Mouse (Mus musculus): ENCODE results near the gene Tsg101. TPM values are rescaled to one million over a fixed set of nuclear protein-coding genes. Genes with fewer than 3 reads are reported as not detected.

Gene Tsg101
- polyA plus RNA-seq, 1 experiment from 2014 or later, result 185 TPM

DNA sequence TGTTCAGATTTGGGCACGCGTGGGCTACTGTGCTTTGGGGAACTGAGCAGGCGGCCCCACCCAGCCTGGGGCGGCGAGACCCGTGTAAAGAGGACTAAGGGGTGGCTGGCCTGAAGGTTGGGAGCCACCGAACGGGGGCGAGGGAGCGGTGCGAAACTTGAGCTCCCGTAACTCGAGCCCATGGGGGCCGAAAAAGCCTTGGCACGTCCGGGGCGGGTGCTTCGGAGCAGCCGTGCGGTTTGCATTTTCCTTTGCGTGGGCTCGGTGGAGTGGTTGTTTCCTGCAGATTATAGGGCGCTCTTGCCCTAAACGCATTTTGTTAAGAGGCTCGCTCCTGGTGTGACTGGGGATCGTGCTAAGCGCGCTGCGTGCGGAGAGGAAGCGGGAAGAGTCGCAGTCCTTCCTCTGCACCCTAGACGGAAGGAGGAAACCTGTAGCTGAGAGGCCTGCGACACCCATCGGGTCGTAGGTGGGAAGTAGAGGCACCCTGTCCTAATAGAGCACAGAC, 73.7 kb downstream of the Tsg101 start:
- Histone ChIP-seq H3K27me3 (replicated peaks) (peaks cover 5% of the 10 kb centered on the region; the same call in 1 of the 2 replicates), H3K36me3 (peaks cover 34% of the 10 kb centered on the region), H3K9ac (peak overlapping the region; percentile 100), H3K27ac (ENCODE audit: poor library complexity, severe bottlenecking) (peak overlapping the region; percentile 99), H3K4me3 (peak overlapping the region; percentile 94), H3K4me2 (peak overlapping the region; percentile 85), H3K4me1 (replicated peaks) (peaks cover 33% of the 10 kb centered on the region), H3K9me3 (replicated peaks) (no peaks in the 10 kb centered on the region)
- ATAC-seq (ENCODE audit: insufficient number of reproducible peaks, low FRiP score), result peak; percentile 5; the same call in 1 of the 2 replicates
- WGBS, result under 1% methylated on average over 36 of the region's 36 CpGs

DNA sequence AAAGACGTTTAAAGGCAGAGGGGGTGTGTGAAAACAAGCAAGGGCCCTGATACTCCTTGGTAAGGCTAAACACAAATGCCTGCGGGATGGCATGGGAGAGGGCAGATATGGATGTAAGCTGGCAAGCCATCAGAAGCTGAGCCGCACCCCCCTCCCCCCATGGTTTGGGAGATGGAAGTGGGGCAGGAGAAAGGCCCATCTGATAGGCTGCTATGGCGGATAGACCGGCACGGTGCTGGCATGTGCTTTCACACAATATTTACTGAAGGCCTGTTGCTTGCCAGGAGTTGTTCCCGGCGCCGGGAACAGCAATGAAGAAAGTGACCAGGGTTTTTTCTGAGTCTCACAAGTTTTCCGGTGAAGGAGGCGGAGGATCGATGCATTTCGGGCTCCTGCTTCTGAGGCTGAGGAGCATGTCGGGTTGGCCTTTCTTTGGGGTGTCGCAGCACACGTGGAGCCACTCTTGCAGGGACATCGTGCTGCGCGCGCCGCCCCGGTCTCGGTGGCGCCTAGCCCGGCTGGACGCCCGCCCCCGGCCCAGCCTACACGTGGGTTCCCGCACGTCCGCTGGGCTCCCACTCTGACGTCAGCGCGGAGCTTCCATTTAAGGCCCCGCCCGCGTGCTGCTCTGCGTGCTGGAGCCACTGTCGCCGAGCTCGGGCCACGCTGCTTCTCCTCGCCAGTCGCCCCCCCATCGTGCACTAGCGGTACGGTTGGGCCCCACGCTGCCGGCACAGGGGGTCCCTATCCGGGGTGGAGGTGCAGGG, 74.4 kb downstream of the Tsg101 start:
- peak overlapping the region; percentile 99 for H3K27ac ChIP-seq (ENCODE audit: poor library complexity, severe bottlenecking)
- H3K36me3 ChIP-seq, result peaks cover 29% of the 10 kb centered on the region
- peaks cover 5% of the 10 kb centered on the region; the same call in 1 of the 2 replicates for H3K27me3 ChIP-seq (replicated peaks)
- peak overlapping the region; percentile 100 for H3K9ac ChIP-seq
- under 1% methylated on average over 51 of the region's 51 CpGs for WGBS
- peak overlapping the region; percentile 94 for H3K4me3 ChIP-seq
- H3K4me1 ChIP-seq (replicated peaks), result peaks cover 36% of the 10 kb centered on the region
- peak overlapping the region; percentile 85 for H3K4me2 ChIP-seq
- peak; percentile 91 for ATAC-seq (ENCODE audit: insufficient number of reproducible peaks, low FRiP score)
- H3K9me3 ChIP-seq (replicated peaks), result no peaks in the 10 kb centered on the region

DNA sequence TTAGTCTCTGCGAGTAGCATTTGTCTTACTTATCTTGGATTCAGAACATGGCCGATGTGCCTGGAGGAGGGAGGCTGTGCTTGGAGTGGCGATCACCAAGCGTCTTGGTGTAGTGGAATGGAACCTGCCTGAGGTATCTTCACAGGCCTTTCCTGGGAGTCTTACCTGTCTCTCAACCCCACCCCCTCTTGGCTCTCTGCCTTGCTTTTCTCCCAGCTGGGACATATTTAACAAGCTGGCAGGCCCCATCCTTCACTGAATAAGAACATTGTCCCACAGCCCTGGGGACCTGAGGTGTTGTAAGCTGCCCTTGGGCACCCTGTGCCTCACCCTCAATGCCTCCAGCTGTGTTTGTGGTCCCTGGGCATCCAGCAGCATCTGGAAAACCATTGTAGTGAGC, 76.2 kb downstream of the Tsg101 start:
- no peak overlapping the region for H3K27ac ChIP-seq (ENCODE audit: poor library complexity, severe bottlenecking)
- H3K4me1 ChIP-seq (replicated peaks), result peaks cover 48% of the 10 kb centered on the region
- no peak overlapping the region for H3K4me3 ChIP-seq
- peaks cover 5% of the 10 kb centered on the region; the same call in 1 of the 2 replicates for H3K27me3 ChIP-seq (replicated peaks)
- no peak overlapping the region for H3K4me2 ChIP-seq
- no peaks in the 10 kb centered on the region for H3K9me3 ChIP-seq (replicated peaks)
- H3K9ac ChIP-seq, result no peak overlapping the region
- whole genome bisulfite sequencing, result 75% methylated on average over 4 of the region's 4 CpGs
- peaks cover 11% of the 10 kb centered on the region for H3K36me3 ChIP-seq
- ATAC-seq (ENCODE audit: insufficient number of reproducible peaks, low FRiP score), result no peak

DNA sequence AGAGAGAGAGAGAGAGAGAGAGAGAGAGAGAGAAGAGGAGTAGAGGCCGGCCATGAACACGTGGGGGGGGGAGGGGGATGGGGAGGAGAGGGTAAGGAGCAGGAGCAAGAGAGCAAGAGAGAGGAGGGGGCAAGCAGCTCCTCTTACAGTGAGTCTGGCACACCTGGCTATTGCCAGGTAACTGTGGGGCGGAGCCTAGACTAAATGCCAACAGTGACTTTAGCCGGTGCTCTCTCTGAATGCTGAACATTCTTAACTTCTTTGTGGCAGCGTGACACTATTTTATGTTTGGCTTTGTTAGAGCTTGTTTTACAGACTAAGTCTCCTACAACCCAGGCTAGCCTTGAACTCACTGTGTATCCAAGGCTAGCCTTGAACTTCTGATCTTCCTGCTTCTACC, 77.5 kb downstream of the Tsg101 start:
- Histone ChIP-seq H3K27ac (ENCODE audit: poor library complexity, severe bottlenecking) (no peak overlapping the region), H3K4me3 (no peak overlapping the region), H3K4me1 (replicated peaks) (peaks cover 52% of the 10 kb centered on the region), H3K4me2 (no peak overlapping the region), H3K9me3 (replicated peaks) (no peaks in the 10 kb centered on the region), H3K36me3 (no peaks in the 10 kb centered on the region), H3K27me3 (replicated peaks) (peaks cover 5% of the 10 kb centered on the region; the same call in 1 of the 2 replicates), H3K9ac (no peak overlapping the region)
- 38% methylated on average over 5 of the region's 5 CpGs for WGBS
- no peak for ATAC-seq (ENCODE audit: insufficient number of reproducible peaks, low FRiP score)

DNA sequence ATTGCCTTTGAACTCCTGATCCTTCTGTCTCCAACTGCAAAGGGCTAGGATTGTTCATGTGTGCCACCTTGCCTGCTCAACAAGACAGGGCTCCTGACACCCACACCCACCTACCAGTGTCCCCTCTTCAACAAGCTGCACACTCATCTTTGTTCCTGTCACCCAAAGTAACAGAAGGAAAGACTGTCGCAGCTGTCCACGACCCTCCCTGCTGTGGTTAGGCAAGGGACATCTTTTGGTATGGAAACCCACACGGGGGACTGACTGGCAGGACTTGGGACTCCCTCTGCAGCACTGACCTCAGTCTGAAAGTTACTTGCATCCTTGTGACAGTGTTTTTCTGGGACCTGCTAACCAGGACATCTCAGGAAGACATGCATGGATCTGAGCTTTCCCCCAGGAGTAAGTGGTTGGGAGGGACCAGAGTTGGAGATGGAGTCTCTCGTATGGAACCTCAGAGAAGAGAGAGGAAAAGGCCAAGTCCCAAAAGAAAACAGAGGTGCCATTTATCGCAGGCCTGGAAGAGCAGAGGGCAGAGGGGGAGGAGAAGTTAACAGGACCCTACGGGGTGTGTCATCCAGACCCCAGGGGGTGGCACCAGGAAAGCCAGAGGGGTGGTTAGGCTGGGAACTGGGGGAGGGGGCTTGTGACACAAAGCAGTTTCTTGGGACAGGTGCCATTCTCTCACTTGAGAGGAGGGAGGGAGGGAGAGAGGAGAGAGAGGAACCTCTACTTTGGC, 78.8 kb downstream of the Tsg101 start, which contains the start of gene Ldha:
Gene Ldha, plus strand, starts transcription at position 689 of the 739 bp plus-strand sequence.
- Histone ChIP-seq H3K36me3 (no peaks in the 10 kb centered on the region), H3K27me3 (replicated peaks) (peaks cover 5% of the 10 kb centered on the region; the same call in 1 of the 2 replicates), H3K9me3 (replicated peaks) (no peaks in the 10 kb centered on the region), H3K27ac (ENCODE audit: poor library complexity, severe bottlenecking) (no peak within 1 kb of the TSS), H3K4me2 (no peak within 1 kb of the TSS), H3K9ac (0 out of 2 replicates have a peak within 1 kb of the TSS, but pooled peaks have one; percentile 9), H3K4me3 (no peak within 1 kb of the TSS), H3K4me1 (replicated peaks) (peaks cover 46% of the 10 kb centered on the region)
- no peak for ATAC-seq (ENCODE audit: insufficient number of reproducible peaks, low FRiP score)
- WGBS, result 33% methylated on average over 6 of the region's 6 CpGs

DNA sequence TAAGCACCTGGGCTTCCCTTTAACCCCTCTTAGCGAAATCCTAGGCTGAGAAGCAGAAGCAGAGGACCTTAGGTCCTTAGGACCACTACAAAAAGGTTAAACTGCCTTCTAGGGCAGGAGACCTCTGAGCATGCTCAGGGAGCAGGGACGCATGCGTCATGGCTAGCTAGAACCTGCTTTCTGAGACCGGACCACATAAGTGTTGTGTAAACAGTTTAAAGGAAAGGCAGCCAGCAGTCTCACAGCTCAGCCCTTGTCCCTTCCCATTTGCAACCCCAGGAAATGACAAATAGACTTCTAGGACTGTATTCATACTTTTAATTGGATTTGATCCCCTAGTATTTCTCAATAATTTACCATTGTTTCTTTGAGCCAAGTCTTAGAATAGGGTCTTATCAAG, 79.4 kb downstream of the Tsg101 start:
- Histone ChIP-seq H3K4me2 (no peak overlapping the region), H3K27me3 (replicated peaks) (peaks cover 5% of the 10 kb centered on the region; the same call in 1 of the 2 replicates), H3K4me1 (replicated peaks) (peaks cover 46% of the 10 kb centered on the region), H3K9me3 (replicated peaks) (no peaks in the 10 kb centered on the region), H3K36me3 (no peaks in the 10 kb centered on the region), H3K27ac (ENCODE audit: poor library complexity, severe bottlenecking) (no peak overlapping the region), H3K4me3 (no peak overlapping the region), H3K9ac (no peak overlapping the region)
- ATAC-seq (ENCODE audit: insufficient number of reproducible peaks, low FRiP score), result no peak
- 51% methylated on average over 4 of the region's 4 CpGs for WGBS

DNA sequence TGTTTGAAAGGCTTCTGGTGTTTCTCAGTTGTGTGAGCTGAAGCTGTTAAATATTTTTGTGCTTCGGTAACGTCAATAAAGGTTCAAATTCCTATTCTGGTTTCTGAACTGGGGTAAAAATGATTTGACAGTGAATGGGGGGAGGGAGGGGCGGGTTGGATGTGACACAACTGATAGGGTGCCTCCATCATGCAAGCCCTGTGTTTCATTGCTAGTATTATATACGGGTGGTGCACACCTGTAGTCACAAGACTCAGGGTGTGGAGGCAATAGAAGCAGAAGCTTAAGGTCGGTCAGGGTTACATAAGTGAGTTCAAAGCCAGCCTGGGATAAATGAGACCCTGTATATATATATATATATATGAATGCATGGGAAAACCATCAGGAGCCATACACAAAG, 79.9 kb downstream of the Tsg101 start:
- H3K27ac ChIP-seq (ENCODE audit: poor library complexity, severe bottlenecking), result no peak overlapping the region
- ATAC-seq (ENCODE audit: insufficient number of reproducible peaks, low FRiP score), result no peak
- H3K4me1 ChIP-seq (replicated peaks), result peaks cover 47% of the 10 kb centered on the region
- H3K36me3 ChIP-seq, result no peaks in the 10 kb centered on the region
- WGBS, result 64% methylated on average over 5 of the region's 5 CpGs
- peaks cover 5% of the 10 kb centered on the region; the same call in 1 of the 2 replicates for H3K27me3 ChIP-seq (replicated peaks)
- no peak overlapping the region for H3K4me3 ChIP-seq
- H3K9ac ChIP-seq, result no peak overlapping the region
- H3K9me3 ChIP-seq (replicated peaks), result no peaks in the 10 kb centered on the region
- H3K4me2 ChIP-seq, result no peak overlapping the region

DNA sequence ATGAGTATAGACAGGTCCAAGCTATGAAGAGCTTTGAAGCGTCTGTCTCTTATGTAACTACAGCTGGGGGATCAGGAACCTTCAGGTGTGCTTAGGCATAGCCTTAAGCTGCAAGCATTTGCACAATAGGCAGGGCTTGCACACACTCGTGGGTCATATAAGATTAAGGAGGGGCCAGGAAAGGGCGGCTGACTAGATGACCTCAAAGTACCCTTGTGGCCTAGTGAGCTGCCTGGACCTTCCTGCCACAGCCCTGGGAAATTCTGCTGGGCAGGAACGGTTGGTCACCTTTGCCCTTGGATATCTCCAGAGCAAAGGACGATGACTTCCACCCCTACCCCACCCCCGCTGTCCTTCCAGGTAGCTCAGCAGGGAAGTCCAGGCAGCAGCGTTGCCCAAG, 80.3 kb downstream of the Tsg101 start:
- Histone ChIP-seq H3K4me3 (no peak overlapping the region), H3K9ac (no peak overlapping the region), H3K27me3 (replicated peaks) (peaks cover 5% of the 10 kb centered on the region; the same call in 1 of the 2 replicates), H3K4me2 (no peak overlapping the region), H3K27ac (ENCODE audit: poor library complexity, severe bottlenecking) (peak overlapping the region; percentile 59; the same call in 1 of the 2 replicates), H3K9me3 (replicated peaks) (no peaks in the 10 kb centered on the region), H3K36me3 (no peaks in the 10 kb centered on the region), H3K4me1 (replicated peaks) (peaks cover 45% of the 10 kb centered on the region)
- 18% methylated on average over 7 of the region's 7 CpGs for WGBS
- no peak for ATAC-seq (ENCODE audit: insufficient number of reproducible peaks, low FRiP score)

Other genes with a start within 250 kb of the Tsg101 start
- not detected in 2 replicates for gene Tph1, start 247.4 kb downstream of the Tsg101 start, polyA plus RNA-seq (2016; fragmentation: Nextera tagmentation; extraction: Ambion mirVana)
- gene Saal1, start 209.3 kb downstream of the Tsg101 start, polyA plus RNA-seq (2016; fragmentation: Nextera tagmentation; extraction: Ambion mirVana), result 16.2 and 16.5 TPM in 2 replicates
- gene Saa3, start 204.3 kb downstream of the Tsg101 start, polyA plus RNA-seq (2016; fragmentation: Nextera tagmentation; extraction: Ambion mirVana), result 0.20 TPM in 1 of 2 replicates, not detected in the other
- gene Saa4, start 187.4 kb downstream of the Tsg101 start, polyA plus RNA-seq (2016; fragmentation: Nextera tagmentation; extraction: Ambion mirVana), result not detected in 2 replicates
- not detected in 2 replicates for gene Saa1, start 177.0 kb downstream of the Tsg101 start, polyA plus RNA-seq (2016; fragmentation: Nextera tagmentation; extraction: Ambion mirVana)
- not detected in 2 replicates for gene Saa2, start 168.2 kb downstream of the Tsg101 start, polyA plus RNA-seq (2016; fragmentation: Nextera tagmentation; extraction: Ambion mirVana)
- gene Hps5, start 123.9 kb downstream of the Tsg101 start, polyA plus RNA-seq (2016; fragmentation: Nextera tagmentation; extraction: Ambion mirVana), result 16.4 and 17.4 TPM in 2 replicates
- gene Gtf2h1, start 123.9 kb downstream of the Tsg101 start, polyA plus RNA-seq (2016; fragmentation: Nextera tagmentation; extraction: Ambion mirVana), result 32.5 and 33.1 TPM in 2 replicates
- 2,859 and 2,900 TPM in 2 replicates for gene Ldha, start 78.5 kb downstream of the Tsg101 start, polyA plus RNA-seq (2016; fragmentation: Nextera tagmentation; extraction: Ambion mirVana)
- not detected in 2 replicates for gene Ldhc, start 58.8 kb downstream of the Tsg101 start, polyA plus RNA-seq (2016; fragmentation: Nextera tagmentation; extraction: Ambion mirVana)
- 10.0 TPM in 2 replicates for gene Uevld, start 38.6 kb upstream of the Tsg101 start, polyA plus RNA-seq (2016; fragmentation: Nextera tagmentation; extraction: Ambion mirVana)
- gene Gm9999, start 63.6 kb upstream of the Tsg101 start, polyA plus RNA-seq (2016; fragmentation: Nextera tagmentation; extraction: Ambion mirVana), result not detected in 2 replicates
- gene Spty2d1, start 88.4 kb upstream of the Tsg101 start, polyA plus RNA-seq (2016; fragmentation: Nextera tagmentation; extraction: Ambion mirVana), result 19.4 and 19.8 TPM in 2 replicates
- gene Tmem86a, start 130.6 kb upstream of the Tsg101 start, polyA plus RNA-seq (2016; fragmentation: Nextera tagmentation; extraction: Ambion mirVana), result 19.2 and 22.0 TPM in 2 replicates
- gene Ptpn5, start 213.7 kb upstream of the Tsg101 start, polyA plus RNA-seq (2016; fragmentation: Nextera tagmentation; extraction: Ambion mirVana), result 0.10 TPM in 1 of 2 replicates, not detected in the other

Measured in heart, embryonic 12.5 days (tissue).